Mouse (Mus musculus) liver, embryonic 12.5 days (tissue): Measurements from ENCODE around the gene Coq7. TPM values are rescaled to one million over a fixed set of nuclear protein-coding genes. Genes with fewer than 3 reads are reported as not detected.
A peak's percentile ranks its signal among the peaks of the same experiment; 100 is the strongest.

Experiments
- ATAC-seq: fragments of 200-750 bp; cut with Nextera tagmentation; 2 replicates; pipeline ENCODE4 v1.8.0; 2017; ENCODE audit warnings: moderate number of reproducible peaks, mild to moderate bottlenecking, moderate library complexity
- H3K27ac ChIP-seq: fragments of 300-500 bp; sonication (generic); 2 replicates; pipeline ENCODE4 v1.5.1; 2016; ENCODE audit warnings: mild to moderate bottlenecking
- H3K27me3 ChIP-seq: fragments of 300-500 bp; sonication (generic); replicated peaks from 2 replicates; pipeline ENCODE4 v1.6.1; 2016; ENCODE audit warnings: mild to moderate bottlenecking, moderate library complexity
- H3K36me3 ChIP-seq: fragments of 300-500 bp; sonication (generic); 2 replicates; pipeline ENCODE4 v1.6.1; 2016; ENCODE audit warnings: mild to moderate bottlenecking, moderate library complexity
- H3K4me1 ChIP-seq: fragments of 300-500 bp; sonication (generic); 2 replicates; pipeline ENCODE4 v1.6.1; 2016
- H3K4me2 ChIP-seq: fragments of 300-500 bp; sonication (generic); 2 replicates; pipeline ENCODE4 v1.6.1; 2016; ENCODE audit warnings: mild to moderate bottlenecking, moderate library complexity
- H3K4me3 ChIP-seq: fragments of 300-500 bp; sonication (generic); 2 replicates; pipeline ENCODE4 v1.5.1; 2016; ENCODE audit warnings: mild to moderate bottlenecking, moderate library complexity
- H3K9ac ChIP-seq: fragments of 300-500 bp; sonication (generic); 2 replicates; pipeline ENCODE4 v1.6.1; 2016; ENCODE audit warnings: mild to moderate bottlenecking, moderate library complexity
- H3K9me3 ChIP-seq: fragments of 300-500 bp; sonication (generic); replicated peaks from 2 replicates; pipeline ENCODE4 v1.6.1; 2016; ENCODE audit warnings: mild to moderate bottlenecking, moderate library complexity
- WGBS: fragments of 180-500 bp; shearing (Covaris S2); methylation state at CpG from one replicate; pipeline ENCODE4 v1.1.7; 2016; ENCODE audit not compliant: insufficient replicate concordance; 5-methylcytosine and 5-hydroxymethylcytosine counted together
- polyA plus RNA-seq: library from polyadenylated mRNA; unstranded; fragments of >200 nt; fragmentation: Nextera tagmentation; extraction: Ambion mirVana; gene quantifications from 2 replicates; pipeline ENCODE4 v1.2.1, GENCODE M21; 2016

Gene Coq7
- polyA plus RNA-seq, 1 experiment from 2014 or later = 62.9 TPM

- WGBS = 74% methylated on average over 9 of the region's 9 CpGs
- peaks cover 8% of the 10 kb centered on the region for H3K36me3 ChIP-seq
- H3K4me2 ChIP-seq = no peak overlapping the region
- peaks cover 16% of the 10 kb centered on the region; the same call in 1 of the 2 replicates for H3K4me1 ChIP-seq
- peaks cover 33% of the 10 kb centered on the region for H3K27me3 ChIP-seq
- H3K9me3 ChIP-seq = no peaks in the 10 kb centered on the region
- ATAC-seq = no peak
- no peak overlapping the region for H3K4me3 ChIP-seq
- no peak overlapping the region for H3K27ac ChIP-seq
- no peak overlapping the region for H3K9ac ChIP-seq
Observed at GRCm38 (mm10) chr7:118493892-118494291, 39.3 kb downstream of the Coq7 start.

GRCm38 (mm10) chr7:118491431-118492147 is 41.6 kb downstream of the Coq7 start, which contains the start of gene Itpripl2:
Gene Itpripl2 (minus strand): TSS chr7:118491975.
- Histone ChIP-seq H3K9me3 (no peaks in the 10 kb centered on the region), H3K4me3 (peak within 1 kb of the TSS; percentile 60), H3K27ac (peak within 1 kb of the TSS; percentile 63), H3K4me2 (peak within 1 kb of the TSS; percentile 74), H3K4me1 (peaks cover 25% of the 10 kb centered on the region), H3K27me3 (peaks cover 33% of the 10 kb centered on the region), H3K9ac (peak within 1 kb of the TSS; percentile 73), H3K36me3 (peaks cover 8% of the 10 kb centered on the region)
- ATAC-seq = peak; percentile 69
- WGBS = under 1% methylated on average over 53 of the region's 55 CpGs

GRCm38 (mm10) chr7:118490666-118491430 is 42.3 kb downstream of the Coq7 start:
- Histone ChIP-seq H3K4me1 (peaks cover 25% of the 10 kb centered on the region), H3K27ac (peak overlapping the region; percentile 63), H3K27me3 (peaks cover 33% of the 10 kb centered on the region), H3K9me3 (no peaks in the 10 kb centered on the region), H3K9ac (peak overlapping the region; percentile 73), H3K36me3 (peaks cover 8% of the 10 kb centered on the region), H3K4me2 (peak overlapping the region; percentile 74), H3K4me3 (peak overlapping the region; percentile 60)
- WGBS = 9% methylated on average over 67 of the region's 67 CpGs
- ATAC-seq = peak; percentile 44

GRCm38 (mm10) chr7:118489706-118490665 is 43.2 kb downstream of the Coq7 start:
- peaks cover 33% of the 10 kb centered on the region for H3K27me3 ChIP-seq
- peak overlapping the region; percentile 74 for H3K4me2 ChIP-seq
- H3K4me1 ChIP-seq = peaks cover 25% of the 10 kb centered on the region
- H3K4me3 ChIP-seq = peak overlapping the region; percentile 60
- WGBS = 64% methylated on average over 57 of the region's 57 CpGs
- ATAC-seq = no peak
- no peaks in the 10 kb centered on the region for H3K9me3 ChIP-seq
- no peak overlapping the region for H3K9ac ChIP-seq
- peaks cover 8% of the 10 kb centered on the region for H3K36me3 ChIP-seq
- H3K27ac ChIP-seq = no peak overlapping the region

- H3K9ac ChIP-seq = no peak overlapping the region
- no peak overlapping the region for H3K4me3 ChIP-seq
- ATAC-seq = no peak
- peak overlapping the region; percentile 19; the same call in 1 of the 2 replicates for H3K4me2 ChIP-seq
- peaks cover 25% of the 10 kb centered on the region for H3K4me1 ChIP-seq
- no peaks in the 10 kb centered on the region for H3K9me3 ChIP-seq
- H3K36me3 ChIP-seq = peaks cover 8% of the 10 kb centered on the region
- H3K27me3 ChIP-seq = peaks cover 33% of the 10 kb centered on the region
- no peak overlapping the region for H3K27ac ChIP-seq
- WGBS = 41% methylated on average over 8 of the region's 8 CpGs
Observed at GRCm38 (mm10) chr7:118488060-118488664, 45.0 kb downstream of the Coq7 start.

- WGBS = 55% methylated on average over 5 of the region's 5 CpGs
- Histone ChIP-seq H3K27me3 (peaks cover 26% of the 10 kb centered on the region), H3K4me1 (peaks cover 25% of the 10 kb centered on the region)
Observed at GRCm38 (mm10) chr7:118486917-118487316, 46.2 kb downstream of the Coq7 start.

GRCm38 (mm10) chr7:118483996-118484395 is 49.2 kb downstream of the Coq7 start:
- Histone ChIP-seq H3K27ac (no peak overlapping the region), H3K4me2 (no peak overlapping the region), H3K9ac (no peak overlapping the region), H3K4me3 (no peak overlapping the region), H3K9me3 (no peaks in the 10 kb centered on the region), H3K4me1 (peaks cover 9% of the 10 kb centered on the region), H3K36me3 (no peaks in the 10 kb centered on the region), H3K27me3 (no peaks in the 10 kb centered on the region)
- WGBS = 47% methylated on average over 1 of the region's 1 CpGs
- ATAC-seq = no peak

More at GRCm38 (mm10) chr7:118486917-118487316, 46.2 kb downstream of the Coq7 start:
- ATAC-seq = no peak
- no peak overlapping the region for H3K9ac ChIP-seq
- H3K27ac ChIP-seq = no peak overlapping the region
- H3K4me2 ChIP-seq = no peak overlapping the region
- H3K36me3 ChIP-seq = peaks cover 8% of the 10 kb centered on the region
- no peaks in the 10 kb centered on the region for H3K9me3 ChIP-seq
- no peak overlapping the region for H3K4me3 ChIP-seq

GRCm38 (mm10) chr7:118482001-118482400 is 51.2 kb downstream of the Coq7 start:
- Histone ChIP-seq H3K4me3 (no peak overlapping the region), H3K27me3 (no peaks in the 10 kb centered on the region), H3K36me3 (no peaks in the 10 kb centered on the region), H3K27ac (no peak overlapping the region), H3K4me1 (no peaks in the 10 kb centered on the region), H3K4me2 (no peak overlapping the region), H3K9me3 (no peaks in the 10 kb centered on the region), H3K9ac (no peak overlapping the region)
- no peak for ATAC-seq
- 55% methylated on average over 2 of the region's 2 CpGs for WGBS

GRCm38 (mm10) chr7:118481047-118481810 is 51.9 kb downstream of the Coq7 start:
- ATAC-seq = no peak
- H3K4me2 ChIP-seq = no peak overlapping the region

GRCm38 (mm10) chr7:118480160-118480709 is 52.9 kb downstream of the Coq7 start:
- no peak for ATAC-seq

More at GRCm38 (mm10) chr7:118481047-118481810, 51.9 kb downstream of the Coq7 start:
- WGBS = 52% methylated on average over 10 of the region's 10 CpGs
- no peak overlapping the region for H3K9ac ChIP-seq
- no peaks in the 10 kb centered on the region for H3K4me1 ChIP-seq
- no peaks in the 10 kb centered on the region for H3K27me3 ChIP-seq
- H3K36me3 ChIP-seq = no peaks in the 10 kb centered on the region
- H3K27ac ChIP-seq = no peak overlapping the region
- H3K9me3 ChIP-seq = no peaks in the 10 kb centered on the region
- H3K4me3 ChIP-seq = no peak overlapping the region

More at GRCm38 (mm10) chr7:118480160-118480709, 52.9 kb downstream of the Coq7 start:
- Histone ChIP-seq H3K27ac (no peak overlapping the region), H3K4me1 (no peaks in the 10 kb centered on the region), H3K4me2 (no peak overlapping the region), H3K9ac (no peak overlapping the region), H3K9me3 (no peaks in the 10 kb centered on the region), H3K4me3 (no peak overlapping the region), H3K36me3 (no peaks in the 10 kb centered on the region), H3K27me3 (no peaks in the 10 kb centered on the region)
- 82% methylated on average over 9 of the region's 9 CpGs for WGBS
